Mouse (Mus musculus) heart, embryonic 13.5 days (tissue): ENCODE results near the gene Per3. TPM values are rescaled to one million over a fixed set of nuclear protein-coding genes. Genes with fewer than 3 reads are reported as not detected.

Experiments used
- ATAC-seq: fragments of 200-750 bp; cut with Nextera tagmentation; 2 replicates; pipeline ENCODE4 v1.8.0; 2017; ENCODE audit warnings: moderate TSS enrichment; ENCODE audit not compliant: insufficient number of reproducible peaks, low FRiP score, low TSS enrichment; ENCODE audit errors: extremely low read depth
- H3K27ac ChIP-seq: fragments of 300-500 bp; sonication (generic); replicated peaks from 2 replicates; pipeline ENCODE4 v1.5.1; 2015; ENCODE audit warnings: moderate library complexity, mild to moderate bottlenecking, inconsistent platforms
- H3K27me3 ChIP-seq: fragments of 300-500 bp; sonication (generic); replicated peaks from 2 replicates; pipeline ENCODE4 v1.6.1; 2015; ENCODE audit warnings: mild to moderate bottlenecking, inconsistent platforms
- H3K36me3 ChIP-seq: fragments of 300-500 bp; sonication (generic); 2 replicates; pipeline ENCODE4 v1.6.1; 2015; ENCODE audit warnings: mild to moderate bottlenecking, inconsistent platforms
- H3K4me1 ChIP-seq: fragments of 300-500 bp; sonication (generic); 2 replicates; pipeline ENCODE4 v1.6.1; 2015; ENCODE audit warnings: inconsistent platforms
- H3K4me2 ChIP-seq: fragments of 300-500 bp; sonication (generic); 2 replicates; pipeline ENCODE4 v1.6.1; 2015; ENCODE audit warnings: inconsistent platforms, mild to moderate bottlenecking, moderate library complexity
- H3K4me3 ChIP-seq: fragments of 300-500 bp; sonication (generic); 2 replicates; pipeline ENCODE4 v1.5.1; 2015; ENCODE audit warnings: moderate library complexity, mild to moderate bottlenecking, inconsistent platforms
- H3K9ac ChIP-seq: fragments of 300-500 bp; sonication (generic); 2 replicates; pipeline ENCODE4 v1.6.1; 2015; ENCODE audit warnings: inconsistent platforms, mild to moderate bottlenecking, moderate library complexity
- H3K9me3 ChIP-seq: fragments of 300-500 bp; sonication (generic); 2 replicates; pipeline ENCODE4 v1.6.1; 2016; ENCODE audit warnings: inconsistent platforms
- WGBS: fragments of 180-500 bp; shearing (Covaris S2); methylation state at CpG from one replicate; pipeline ENCODE4 v1.1.7; 2015; ENCODE audit warnings: mixed read lengths; 5-methylcytosine and 5-hydroxymethylcytosine counted together
- polyA plus RNA-seq: library from polyadenylated mRNA; unstranded; fragments of >200 nt; fragmentation: Nextera tagmentation; extraction: Ambion mirVana; gene quantifications from 2 replicates; pipeline ENCODE4 v1.2.1, GENCODE M21; 2015

Per3 gene
- polyA plus RNA-seq, 1 experiment from 2014 or later, result 7.6 TPM

- Histone ChIP-seq H3K9ac (no peak overlapping the region), H3K9me3 (no peaks in the 10 kb centered on the region), H3K27ac (no peak overlapping the region), H3K4me3 (no peak overlapping the region), H3K36me3 (no peaks in the 10 kb centered on the region), H3K4me2 (no peak overlapping the region), H3K27me3 (no peaks in the 10 kb centered on the region), H3K4me1 (no peaks in the 10 kb centered on the region)
- WGBS, result 84% methylated on average over 21 of the region's 21 CpGs
- ATAC-seq, result no peak
Measured at GRCm38 (mm10) chr4:150978156-150978910, 66.1 kb downstream of the Per3 start.

DNA sequence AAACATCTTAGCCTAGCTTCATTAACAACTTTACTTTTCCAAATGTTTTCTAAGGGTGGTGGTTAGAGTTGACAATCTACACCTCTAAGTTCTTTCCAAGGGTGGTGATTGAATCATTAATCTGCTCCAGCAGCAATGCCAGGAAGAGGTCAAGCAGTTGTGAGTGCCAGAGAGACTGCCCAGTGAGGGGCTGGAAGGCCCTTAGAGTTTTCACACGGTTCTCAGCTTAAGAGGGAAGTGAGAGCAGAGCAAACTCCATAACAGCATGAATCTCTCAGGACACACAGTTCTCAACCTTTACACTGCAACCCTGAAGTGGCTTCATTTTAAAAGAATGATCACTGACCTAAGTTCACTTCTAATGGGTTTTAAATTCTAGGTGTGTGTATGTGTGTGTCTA, 69.3 kb downstream of the Per3 start:
- Histone ChIP-seq H3K9ac (no peak overlapping the region), H3K4me3 (no peak overlapping the region), H3K27me3 (no peaks in the 10 kb centered on the region), H3K36me3 (no peaks in the 10 kb centered on the region), H3K4me2 (no peak overlapping the region), H3K9me3 (no peaks in the 10 kb centered on the region), H3K27ac (no peak overlapping the region), H3K4me1 (no peaks in the 10 kb centered on the region)
- ATAC-seq, result no peak
- 28% methylated on average over 1 of the region's 1 CpGs for WGBS

DNA sequence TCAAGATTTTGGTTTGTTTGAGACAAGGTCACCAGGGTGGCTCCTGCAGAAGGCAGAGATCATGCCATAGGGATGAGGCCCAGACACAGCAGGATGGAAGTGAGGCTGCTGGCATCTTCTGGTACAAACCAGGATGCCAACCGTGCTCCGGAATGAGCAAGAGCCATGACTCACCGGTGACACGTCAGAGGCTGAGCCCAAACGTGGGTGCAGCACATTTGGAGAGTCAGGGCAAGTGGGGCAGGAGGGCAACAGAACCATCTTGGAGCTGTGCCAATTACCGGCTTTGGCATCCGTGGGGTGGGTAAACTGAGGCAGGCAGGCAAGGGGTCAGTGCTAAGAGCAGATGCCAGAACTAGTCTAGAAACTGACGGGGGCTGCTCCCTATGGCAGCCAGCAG, 71.2 kb downstream of the Per3 start:
- Histone ChIP-seq H3K9ac (no peak overlapping the region), H3K4me2 (no peak overlapping the region), H3K9me3 (no peaks in the 10 kb centered on the region), H3K36me3 (no peaks in the 10 kb centered on the region), H3K4me1 (no peaks in the 10 kb centered on the region), H3K27ac (no peak overlapping the region), H3K4me3 (no peak overlapping the region), H3K27me3 (no peaks in the 10 kb centered on the region)
- WGBS, result 74% methylated on average over 8 of the region's 8 CpGs
- ATAC-seq, result no peak

GRCm38 (mm10) chr4:150968956-150969355, 75.5 kb downstream of the Per3 start:
- no peaks in the 10 kb centered on the region for H3K9me3 ChIP-seq
- H3K27me3 ChIP-seq, result no peaks in the 10 kb centered on the region
- no peak for ATAC-seq
- H3K27ac ChIP-seq, result no peak overlapping the region
- no peaks in the 10 kb centered on the region for H3K36me3 ChIP-seq
- no peak overlapping the region for H3K4me3 ChIP-seq
- no peak overlapping the region for H3K9ac ChIP-seq
- H3K4me1 ChIP-seq, result peaks cover 6% of the 10 kb centered on the region; the same call in 1 of the 2 replicates
- no peak overlapping the region for H3K4me2 ChIP-seq
- WGBS, result 75% methylated on average over 8 of the region's 8 CpGs

- no peak for ATAC-seq
- 17% methylated on average over 7 of the region's 7 CpGs for WGBS
- H3K27me3 ChIP-seq, result no peaks in the 10 kb centered on the region
- H3K27ac ChIP-seq, result no peak overlapping the region
- H3K36me3 ChIP-seq, result no peaks in the 10 kb centered on the region
- H3K9ac ChIP-seq, result no peak overlapping the region
- H3K4me3 ChIP-seq, result no peak overlapping the region
- H3K9me3 ChIP-seq, result no peaks in the 10 kb centered on the region
- H3K4me1 ChIP-seq, result peaks cover 6% of the 10 kb centered on the region; the same call in 1 of the 2 replicates
- H3K4me2 ChIP-seq, result no peak overlapping the region
Measured at GRCm38 (mm10) chr4:150966556-150966955, 77.9 kb downstream of the Per3 start.

DNA sequence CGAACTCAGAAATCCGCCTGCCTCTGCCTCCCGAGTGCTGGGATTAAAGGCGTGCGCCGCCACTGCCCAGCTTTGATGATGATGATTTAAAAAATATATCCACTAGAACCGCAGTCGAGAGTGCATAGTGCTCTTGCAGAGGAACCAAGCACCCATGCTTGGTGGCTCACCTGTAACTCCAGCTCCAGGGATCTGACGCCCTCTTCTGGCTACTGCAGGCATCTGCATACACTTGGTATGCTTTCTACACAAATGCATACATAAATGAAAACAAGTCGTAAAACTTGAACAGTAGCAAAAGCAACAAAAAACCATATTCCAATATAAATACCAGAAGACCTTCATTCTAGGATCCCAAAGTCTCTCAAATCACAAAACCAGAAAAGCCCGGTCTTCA, 78.9 kb downstream of the Per3 start:
- H3K9ac ChIP-seq, result no peak overlapping the region
- ATAC-seq, result no peak
- 63% methylated on average over 11 of the region's 11 CpGs for WGBS

DNA sequence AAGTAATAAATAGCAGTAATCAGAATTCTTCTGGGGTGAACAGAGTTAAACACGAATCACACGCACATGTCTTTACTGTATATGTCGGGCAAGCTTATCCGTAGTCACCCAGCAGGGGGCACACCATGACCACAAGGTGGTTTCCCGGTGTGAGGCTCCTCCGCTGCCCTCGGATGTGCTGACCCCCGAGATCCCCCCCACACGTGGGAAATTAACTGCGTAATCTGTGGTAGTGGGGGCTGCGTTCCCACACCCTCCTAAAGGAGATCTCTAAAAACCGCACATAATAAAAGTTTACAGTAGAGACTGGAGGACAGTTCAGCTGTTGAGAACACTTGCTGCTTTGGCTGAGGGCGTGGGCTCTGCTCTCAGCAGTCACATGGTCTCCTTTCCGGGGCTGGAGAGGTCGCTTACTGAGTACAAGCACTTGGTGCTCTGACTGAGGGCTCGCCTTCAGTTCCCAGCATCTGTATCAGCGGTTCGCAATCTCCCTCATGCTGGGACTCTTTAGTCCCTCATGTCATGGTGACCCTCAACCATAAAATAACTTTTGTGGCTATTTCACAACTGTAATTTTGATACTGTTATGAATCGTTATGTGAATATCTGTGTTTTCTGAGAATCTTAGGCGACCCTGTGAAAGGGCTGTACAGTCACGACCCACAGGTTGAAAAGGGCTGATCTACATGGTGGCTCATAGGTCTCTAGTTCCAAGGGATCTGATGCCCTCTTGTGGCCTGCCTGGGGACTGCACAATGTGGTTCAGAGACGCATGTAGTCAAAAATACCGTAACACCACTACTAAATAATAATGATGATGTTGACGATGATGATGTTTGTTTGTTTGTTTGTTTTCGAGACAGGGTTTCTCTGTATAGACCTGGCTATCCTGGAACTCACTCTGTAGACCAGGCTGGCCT, 79.6 kb downstream of the Per3 start:
- Histone ChIP-seq H3K9ac (peak overlapping the region; percentile 50; the same call in 1 of the 2 replicates), H3K27ac (no peak overlapping the region), H3K4me3 (peak overlapping the region; percentile 42), H3K4me2 (peak overlapping the region; percentile 70), H3K9me3 (no peaks in the 10 kb centered on the region), H3K27me3 (no peaks in the 10 kb centered on the region), H3K4me1 (peaks cover 6% of the 10 kb centered on the region; the same call in 1 of the 2 replicates), H3K36me3 (no peaks in the 10 kb centered on the region)
- ATAC-seq, result no peak
- WGBS, result 12% methylated on average over 25 of the region's 25 CpGs

More for the DNA sequence above, 78.9 kb downstream of the Per3 start:
- no peak overlapping the region for H3K4me3 ChIP-seq
- no peaks in the 10 kb centered on the region for H3K9me3 ChIP-seq
- H3K4me1 ChIP-seq, result peaks cover 6% of the 10 kb centered on the region; the same call in 1 of the 2 replicates
- no peaks in the 10 kb centered on the region for H3K36me3 ChIP-seq
- H3K27me3 ChIP-seq, result no peaks in the 10 kb centered on the region
- no peak overlapping the region for H3K27ac ChIP-seq
- H3K4me2 ChIP-seq, result no peak overlapping the region

DNA sequence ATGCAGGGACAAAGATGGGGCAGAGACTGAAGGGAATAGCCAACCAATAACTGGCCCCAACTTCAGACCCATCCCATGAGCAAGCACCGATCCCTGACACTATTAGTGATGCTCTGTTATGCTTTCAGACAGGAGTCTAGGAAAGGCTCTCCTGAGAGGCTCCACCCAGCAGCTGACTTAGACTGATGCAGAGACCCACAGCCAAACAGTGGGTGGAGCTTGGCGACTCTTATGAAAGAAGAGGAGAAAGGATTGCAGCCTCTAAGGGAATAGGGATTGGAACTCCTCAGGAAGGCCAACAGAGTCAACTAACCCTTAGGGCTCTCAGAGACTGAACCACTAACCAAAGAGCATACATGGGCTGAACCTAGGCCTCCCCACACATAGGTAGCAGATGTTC, 80.8 kb downstream of the Per3 start:
- H3K4me1 ChIP-seq, result peaks cover 11% of the 10 kb centered on the region
- no peaks in the 10 kb centered on the region for H3K27me3 ChIP-seq
- no peak overlapping the region for H3K9ac ChIP-seq
- no peaks in the 10 kb centered on the region for H3K36me3 ChIP-seq
- H3K4me3 ChIP-seq, result no peak overlapping the region
- H3K27ac ChIP-seq, result no peak overlapping the region
- H3K4me2 ChIP-seq, result no peak overlapping the region
- no peak for ATAC-seq
- H3K9me3 ChIP-seq, result no peaks in the 10 kb centered on the region
- 59% methylated on average over 2 of the region's 2 CpGs for WGBS

GRCm38 (mm10) chr4:150962231-150962630, 82.2 kb downstream of the Per3 start:
- WGBS, result 46% methylated on average over 6 of the region's 6 CpGs
- Histone ChIP-seq H3K4me1 (peaks cover 14% of the 10 kb centered on the region), H3K9me3 (no peaks in the 10 kb centered on the region), H3K4me3 (no peak overlapping the region), H3K9ac (no peak overlapping the region), H3K27me3 (no peaks in the 10 kb centered on the region), H3K27ac (no peak overlapping the region), H3K4me2 (no peak overlapping the region), H3K36me3 (no peaks in the 10 kb centered on the region)
- no peak for ATAC-seq

GRCm38 (mm10) chr4:150958536-150958935, 85.9 kb downstream of the Per3 start:
- no peak overlapping the region for H3K4me2 ChIP-seq
- no peak for ATAC-seq
- 58% methylated on average over 7 of the region's 7 CpGs for WGBS
- no peak overlapping the region for H3K4me3 ChIP-seq
- no peaks in the 10 kb centered on the region for H3K9me3 ChIP-seq
- H3K4me1 ChIP-seq, result peaks cover 8% of the 10 kb centered on the region; the same call in 1 of the 2 replicates
- H3K9ac ChIP-seq, result no peak overlapping the region
- no peaks in the 10 kb centered on the region for H3K27me3 ChIP-seq
- H3K36me3 ChIP-seq, result no peaks in the 10 kb centered on the region
- H3K27ac ChIP-seq, result no peak overlapping the region

- Histone ChIP-seq H3K4me2 (no peak overlapping the region), H3K4me1 (peaks cover 8% of the 10 kb centered on the region; the same call in 1 of the 2 replicates), H3K36me3 (no peaks in the 10 kb centered on the region), H3K27me3 (no peaks in the 10 kb centered on the region; the same call in 1 of the 2 replicates), H3K9ac (no peak overlapping the region), H3K4me3 (no peak overlapping the region), H3K9me3 (no peaks in the 10 kb centered on the region), H3K27ac (no peak overlapping the region)
- WGBS, result 52% methylated on average over 1 of the region's 1 CpGs
- ATAC-seq, result no peak
Measured at GRCm38 (mm10) chr4:150957106-150957458, 87.4 kb downstream of the Per3 start.
